Mouse (Mus musculus) megakaryocyte, embryonic 14.5 days (primary cell): ENCODE results near the gene Angptl6. TPM values are rescaled to one million over a fixed set of nuclear protein-coding genes. Genes with fewer than 3 reads are reported as not detected.

ENCODE experiments used
- H3K27me3 ChIP-seq: replicated peaks from 2 replicates; pipeline ENCODE3; 2012; ENCODE audit warnings: inconsistent platforms
- H3K36me3 ChIP-seq: replicated peaks from 2 replicates; pipeline ENCODE3; 2012; ENCODE audit warnings: low read length, inconsistent platforms, mixed read lengths
- H3K4me1 ChIP-seq: 2 replicates; pipeline ENCODE4 v1.6.1; 2012; ENCODE audit warnings: inconsistent platforms
- H3K4me3 ChIP-seq: replicated peaks from 2 replicates; pipeline ENCODE3; 2012; ENCODE audit warnings: moderate library complexity, mild to moderate bottlenecking, inconsistent platforms
- H3K9me3 ChIP-seq: 2 replicates; pipeline ENCODE4 v1.6.1; 2012; ENCODE audit warnings: inconsistent platforms
- FLI1 ChIP-seq: IDR thresholded peaks from 2 replicates; pipeline ENCODE4 v1.6.1; 2012; ENCODE audit warnings: low read length, inconsistent platforms, mixed read lengths
- GATA1 ChIP-seq: IDR thresholded peaks from 3 replicates; pipeline ENCODE4 v1.6.1; 2012; ENCODE audit warnings: mixed read lengths, low read length, inconsistent platforms, borderline replicate concordance
- polyA plus RNA-seq: library from polyadenylated mRNA; stranded (reverse); fragments of >175 nt; gene quantifications from 2 replicates; pipeline ENCODE4 v1.2.3, GENCODE M21; 2012; ENCODE audit warnings: low replicate concordance; ENCODE audit not compliant: insufficient read depth

Angptl6 gene
- polyA plus RNA-seq, 1 experiment: 5.1 TPM

DNA sequence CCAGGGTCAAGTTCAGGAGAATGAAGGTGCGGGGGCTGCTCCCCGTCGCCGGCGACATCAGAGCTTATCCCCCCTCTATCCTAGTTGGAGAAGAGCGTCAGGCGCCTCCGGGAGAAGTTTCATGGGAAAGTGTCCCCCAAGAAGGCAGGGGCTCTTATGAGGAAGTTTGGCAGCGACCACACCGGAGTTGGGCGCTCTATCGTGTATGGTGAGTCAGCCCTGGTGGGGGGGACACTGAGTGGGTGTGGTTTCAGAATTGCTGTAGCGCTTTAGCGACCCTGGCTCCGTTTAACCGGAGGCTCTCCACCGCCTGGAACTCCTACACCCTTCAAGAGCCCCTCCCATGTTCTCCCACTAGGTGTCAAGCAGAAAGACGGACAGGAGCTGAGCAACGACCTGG lies 10.3 kb downstream of the Angptl6 start:
- H3K36me3 ChIP-seq: peaks cover 44% of the 10 kb centered on the region
- H3K4me3 ChIP-seq: peak overlapping the region; percentile 95
- peaks cover 21% of the 10 kb centered on the region for H3K27me3 ChIP-seq
- no peaks in the 10 kb centered on the region for H3K9me3 ChIP-seq
- peaks cover 44% of the 10 kb centered on the region for H3K4me1 ChIP-seq
- TF ChIP-seq GATA1: no peak
- no peak for TF ChIP-seq FLI1

GRCm38 (mm10) chr9:20868448-20869001 lies 11.0 kb downstream of the Angptl6 start, which contains the start of gene A230050P20Rik:
A230050P20Rik (plus strand) TSS chr9:20868642.
- TF ChIP-seq FLI1: no peak
- no peak for TF ChIP-seq GATA1
- peaks cover 36% of the 10 kb centered on the region for H3K36me3 ChIP-seq
- H3K9me3 ChIP-seq: no peaks in the 10 kb centered on the region
- peak within 1 kb of the TSS; percentile 95 for H3K4me3 ChIP-seq
- peaks cover 21% of the 10 kb centered on the region for H3K27me3 ChIP-seq
- H3K4me1 ChIP-seq: peaks cover 44% of the 10 kb centered on the region

GRCm38 (mm10) chr9:20866879-20867278 lies 12.6 kb downstream of the Angptl6 start:
- H3K4me1 ChIP-seq: peaks cover 45% of the 10 kb centered on the region
- TF ChIP-seq FLI1 (no peak), GATA1 (no peak)
- H3K27me3 ChIP-seq: peaks cover 21% of the 10 kb centered on the region
- H3K4me3 ChIP-seq: no peak overlapping the region
- H3K36me3 ChIP-seq: peaks cover 20% of the 10 kb centered on the region
- H3K9me3 ChIP-seq: no peaks in the 10 kb centered on the region

DNA sequence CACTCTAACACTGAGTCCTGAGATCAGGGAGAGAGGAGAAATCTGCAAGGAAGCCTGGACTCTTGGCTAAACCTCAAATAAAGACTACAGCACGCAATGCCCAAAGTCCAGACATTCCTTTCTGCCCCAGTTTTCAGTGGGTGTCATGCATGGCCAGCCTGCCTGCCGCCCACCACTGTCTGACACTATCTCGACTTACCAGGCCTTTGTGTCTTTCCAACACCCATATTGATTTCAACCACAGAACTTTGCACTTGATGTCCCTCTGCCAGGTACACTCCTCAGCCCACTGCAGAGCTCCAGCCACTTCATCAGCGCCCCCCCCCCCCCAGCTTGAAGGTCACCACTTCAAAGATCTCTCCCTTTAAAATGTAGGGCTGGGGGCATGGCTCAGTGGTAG lies 17.3 kb downstream of the Angptl6 start:
- no peak overlapping the region for H3K4me3 ChIP-seq
- TF ChIP-seq FLI1 (no peak), GATA1 (no peak)
- no peaks in the 10 kb centered on the region for H3K36me3 ChIP-seq
- H3K27me3 ChIP-seq: peaks cover 25% of the 10 kb centered on the region
- H3K9me3 ChIP-seq: no peaks in the 10 kb centered on the region
- H3K4me1 ChIP-seq: peaks cover 23% of the 10 kb centered on the region

- Histone ChIP-seq H3K4me3 (no peak overlapping the region), H3K27me3 (peaks cover 23% of the 10 kb centered on the region)
- no peak for TF ChIP-seq FLI1
- no peak for TF ChIP-seq GATA1
These were observed 17.7 kb downstream of the Angptl6 start for GRCm38 (mm10) chr9:20861821-20862220.

GRCm38 (mm10) chr9:20859926-20860325 lies 19.6 kb downstream of the Angptl6 start:
- peaks cover 21% of the 10 kb centered on the region for H3K27me3 ChIP-seq
- TF ChIP-seq GATA1 (no peak), FLI1 (no peak)
- H3K4me3 ChIP-seq: no peak overlapping the region
- no peaks in the 10 kb centered on the region for H3K36me3 ChIP-seq
- H3K9me3 ChIP-seq: no peaks in the 10 kb centered on the region
- peaks cover 8% of the 10 kb centered on the region for H3K4me1 ChIP-seq

More at GRCm38 (mm10) chr9:20861821-20862220, 17.7 kb downstream of the Angptl6 start:
- H3K9me3 ChIP-seq: no peaks in the 10 kb centered on the region
- no peaks in the 10 kb centered on the region for H3K36me3 ChIP-seq
- H3K4me1 ChIP-seq: peaks cover 20% of the 10 kb centered on the region

DNA sequence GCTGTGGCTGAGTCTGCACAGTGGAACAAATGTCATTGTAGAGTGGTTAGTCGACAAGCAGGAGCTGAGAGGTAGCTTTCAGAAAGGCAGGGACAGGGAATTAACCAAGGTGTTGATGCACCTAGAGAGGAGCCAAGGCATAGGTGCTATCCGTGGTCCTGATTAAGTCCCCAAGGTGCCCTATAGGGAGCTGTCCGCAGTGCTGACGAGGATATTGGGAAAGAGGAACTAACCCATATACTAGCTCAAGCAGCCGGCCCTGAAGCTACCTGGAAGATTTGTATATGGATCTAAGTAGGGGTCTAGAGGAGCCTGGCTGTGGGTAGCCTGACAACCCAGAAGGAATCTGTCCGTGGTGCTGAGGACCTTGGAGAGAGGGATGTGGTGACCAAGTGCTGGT lies 22.4 kb downstream of the Angptl6 start:
- no peak for TF ChIP-seq FLI1
- no peak for TF ChIP-seq GATA1
- H3K9me3 ChIP-seq: no peaks in the 10 kb centered on the region
- peaks cover 6% of the 10 kb centered on the region; the same call in 1 of the 2 replicates for H3K4me1 ChIP-seq
- peaks cover 40% of the 10 kb centered on the region for H3K27me3 ChIP-seq
- no peaks in the 10 kb centered on the region for H3K36me3 ChIP-seq
- H3K4me3 ChIP-seq: no peak overlapping the region

DNA sequence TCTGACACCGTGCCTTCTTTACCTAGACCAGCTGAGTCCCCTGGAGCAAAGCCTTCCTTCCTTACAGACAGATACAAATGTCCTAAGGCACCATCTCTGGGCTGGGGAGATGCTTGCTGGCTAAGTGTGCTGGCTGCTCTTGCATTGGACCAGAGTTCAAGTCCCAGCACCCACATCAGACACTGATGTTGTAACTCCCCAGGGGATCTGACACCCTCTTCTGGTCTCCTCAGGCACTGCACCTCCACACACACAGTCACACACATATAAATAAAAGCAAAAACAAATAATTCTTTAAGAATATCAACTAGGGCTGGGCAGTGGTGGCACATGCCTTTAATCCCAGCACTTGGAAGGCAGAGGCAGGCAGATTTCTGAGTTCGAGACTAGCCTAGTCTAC lies 29.3 kb downstream of the Angptl6 start:
- TF ChIP-seq FLI1 (no peak), GATA1 (no peak)
- Histone ChIP-seq H3K9me3 (no peaks in the 10 kb centered on the region), H3K27me3 (peaks cover 47% of the 10 kb centered on the region), H3K36me3 (no peaks in the 10 kb centered on the region), H3K4me3 (no peak overlapping the region), H3K4me1 (no peaks in the 10 kb centered on the region)

DNA sequence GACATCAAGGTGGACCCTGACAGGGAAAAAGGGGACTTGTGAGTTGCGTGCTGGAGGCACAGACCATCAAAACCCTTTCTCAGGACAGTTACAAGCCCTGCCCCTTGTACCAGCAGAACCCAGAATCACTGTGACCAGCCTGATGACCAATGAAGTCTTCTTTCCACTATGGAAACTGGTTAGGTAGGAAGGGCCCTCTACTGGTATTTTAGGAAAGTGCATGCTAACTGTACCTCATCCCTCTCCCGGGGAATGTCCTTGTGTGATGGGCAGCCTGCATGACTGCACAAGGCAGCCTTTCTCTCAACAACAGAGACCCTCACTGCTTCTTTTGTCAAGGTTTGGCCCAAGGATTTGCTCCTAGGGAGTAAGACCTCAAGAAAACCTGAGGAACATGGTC lies 36.9 kb downstream of the Angptl6 start:
- H3K27me3 ChIP-seq: peaks cover 50% of the 10 kb centered on the region
- no peaks in the 10 kb centered on the region for H3K36me3 ChIP-seq
- peaks cover 19% of the 10 kb centered on the region for H3K9me3 ChIP-seq
- no peak overlapping the region for H3K4me3 ChIP-seq
- H3K4me1 ChIP-seq: peaks cover 7% of the 10 kb centered on the region; the same call in 1 of the 2 replicates
- TF ChIP-seq GATA1 (no peak), FLI1 (no peak)

- H3K36me3 ChIP-seq: no peaks in the 10 kb centered on the region
- peaks cover 7% of the 10 kb centered on the region; the same call in 1 of the 2 replicates for H3K4me1 ChIP-seq
- TF ChIP-seq GATA1: no peak
- peaks cover 49% of the 10 kb centered on the region for H3K27me3 ChIP-seq
- peaks cover 19% of the 10 kb centered on the region for H3K9me3 ChIP-seq
- no peak overlapping the region for H3K4me3 ChIP-seq
These were observed 37.3 kb downstream of the Angptl6 start for GRCm38 (mm10) chr9:20842211-20842610.
